Mouse (Mus musculus) layer of hippocampus, adult 6 months (tissue): Measurements from ENCODE around the gene Col1a2. TPM values are rescaled to one million over a fixed set of nuclear protein-coding genes. Genes with fewer than 3 reads are reported as not detected.

ENCODE experiments used
- long read RNA-seq, 2 experiments: library from polyadenylated mRNA; unstranded; transcript quantifications; one replicate each; pipeline ENCODE4 v2.0.0; 2019 to 2020
- polyA plus RNA-seq: library from polyadenylated mRNA; unstranded; fragments of <200 nt; fragmentation: Nextera tagmentation; gene quantifications from 2 replicates; pipeline ENCODE4 v1.2.3, GENCODE M21; 2021

The Col1a2 gene
- 1.3 and 1.5 TPM in 2 replicates for polyA plus RNA-seq
- long read RNA-seq, experiment 1, partial matches to known transcripts = 7 of 9 reads
- long read RNA-seq, experiment 1, other reads (novel, unspliced or antisense) = 2 of 9 reads
- long read RNA-seq, experiment 2, partial matches to known transcripts = 13 of 13 reads
- long read RNA-seq, experiment 2, other reads (novel, unspliced or antisense) = 0 of 13 reads

DNA sequence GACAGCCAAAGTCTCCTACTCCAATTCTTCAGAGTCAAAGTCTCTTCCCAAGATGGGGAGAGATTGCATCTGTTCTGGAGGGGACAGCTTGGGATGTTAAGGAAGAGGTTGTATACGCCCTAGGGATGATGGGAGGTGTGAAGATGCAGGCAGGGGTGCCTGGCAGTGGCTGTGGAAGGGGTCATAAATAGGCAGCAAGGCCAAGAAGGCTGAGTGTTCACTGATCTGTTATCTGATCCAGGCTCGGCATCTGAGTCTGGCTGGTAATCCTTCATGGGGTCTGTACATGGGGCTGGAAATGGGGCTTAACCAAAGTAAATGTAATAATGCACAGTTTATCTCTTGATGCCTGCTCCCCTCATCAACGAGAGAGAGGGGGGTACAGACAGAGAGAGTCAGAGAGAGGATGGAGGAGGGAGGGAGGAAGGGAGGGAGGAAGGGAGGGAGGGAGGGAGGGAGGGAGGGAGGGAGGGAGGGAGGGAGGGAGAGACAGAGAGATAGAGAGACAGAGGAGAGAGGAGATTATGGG is at the start of gene Col1a2:
TSS of gene Col1a2 (plus strand) at position 212 of the 529 bp plus-strand sequence.

Other genes starting within 250 kb of the Col1a2 start
- 14.4 and 15.6 TPM in 2 replicates for gene Casd1, start 96.0 kb downstream of the Col1a2 start, polyA plus RNA-seq
- gene Sgce, start 242.4 kb downstream of the Col1a2 start, polyA plus RNA-seq = 20.5 and 21.6 TPM in 2 replicates
- gene Peg10, start 242.5 kb downstream of the Col1a2 start, polyA plus RNA-seq = 0.73 and 0.84 TPM in 2 replicates